Mouse (Mus musculus): ENCODE data around the gene Col16a1. TPM values are rescaled to one million over a fixed set of nuclear protein-coding genes. Genes with fewer than 3 reads are reported as not detected.

The Col16a1 gene
- polyA plus RNA-seq, 1 experiment from 2014 or later: 36.5 TPM

GRCm38 (mm10) chr4:130109666-130110065 lies 62.0 kb downstream of the Col16a1 start:
- 90% methylated on average over 9 of the region's 9 CpGs for WGBS
- ATAC-seq (replicated peaks; ENCODE audit: insufficient number of reproducible peaks, insufficient read depth, low FRiP score, low read depth): no peak
- H3K4me1 ChIP-seq (replicated peaks): peaks cover 15% of the 10 kb centered on the region
- no peak overlapping the region for H3K4me3 ChIP-seq
- no peaks in the 10 kb centered on the region for H3K9me3 ChIP-seq (replicated peaks)
- no peaks in the 10 kb centered on the region for H3K36me3 ChIP-seq
- no peak overlapping the region for H3K9ac ChIP-seq
- no peak overlapping the region for H3K27ac ChIP-seq
- H3K27me3 ChIP-seq: no peaks in the 10 kb centered on the region
- H3K4me2 ChIP-seq: no peak overlapping the region

- Histone ChIP-seq H3K9me3 (replicated peaks) (no peaks in the 10 kb centered on the region), H3K4me1 (replicated peaks) (peaks cover 15% of the 10 kb centered on the region), H3K4me2 (no peak overlapping the region), H3K9ac (no peak overlapping the region), H3K4me3 (no peak overlapping the region), H3K36me3 (no peaks in the 10 kb centered on the region; the same call in 1 of the 2 replicates), H3K27ac (no peak overlapping the region), H3K27me3 (no peaks in the 10 kb centered on the region)
- 86% methylated on average over 7 of the region's 7 CpGs for WGBS
- no peak for ATAC-seq (replicated peaks; ENCODE audit: insufficient number of reproducible peaks, insufficient read depth, low FRiP score, low read depth)
Observed at GRCm38 (mm10) chr4:130110091-130110490, 62.5 kb downstream of the Col16a1 start.

- 75% methylated on average over 7 of the region's 7 CpGs for WGBS
- H3K4me1 ChIP-seq (replicated peaks): peaks cover 12% of the 10 kb centered on the region
- no peak overlapping the region for H3K9ac ChIP-seq
- no peak overlapping the region for H3K4me3 ChIP-seq
- no peaks in the 10 kb centered on the region; the same call in 1 of the 2 replicates for H3K36me3 ChIP-seq
- H3K27me3 ChIP-seq: no peaks in the 10 kb centered on the region
- H3K9me3 ChIP-seq (replicated peaks): no peaks in the 10 kb centered on the region
- H3K4me2 ChIP-seq: no peak overlapping the region
- no peak for ATAC-seq (replicated peaks; ENCODE audit: insufficient number of reproducible peaks, insufficient read depth, low FRiP score, low read depth)
- no peak overlapping the region for H3K27ac ChIP-seq
Observed at GRCm38 (mm10) chr4:130112299-130112698, 64.7 kb downstream of the Col16a1 start.

GRCm38 (mm10) chr4:130112732-130113131 lies 65.1 kb downstream of the Col16a1 start:
- Histone ChIP-seq H3K9ac (no peak overlapping the region), H3K4me1 (replicated peaks) (peaks cover 12% of the 10 kb centered on the region), H3K36me3 (peaks cover 3% of the 10 kb centered on the region; the same call in 1 of the 2 replicates), H3K27ac (no peak overlapping the region), H3K4me3 (no peak overlapping the region), H3K4me2 (no peak overlapping the region), H3K9me3 (replicated peaks) (no peaks in the 10 kb centered on the region), H3K27me3 (no peaks in the 10 kb centered on the region)
- WGBS: 92% methylated on average over 1 of the region's 1 CpGs
- no peak for ATAC-seq (replicated peaks; ENCODE audit: insufficient number of reproducible peaks, insufficient read depth, low FRiP score, low read depth)

- no peak overlapping the region for H3K9ac ChIP-seq
- no peak overlapping the region for H3K4me3 ChIP-seq
- no peak for ATAC-seq (replicated peaks; ENCODE audit: insufficient number of reproducible peaks, insufficient read depth, low FRiP score, low read depth)
- peaks cover 41% of the 10 kb centered on the region for H3K36me3 ChIP-seq
- no peaks in the 10 kb centered on the region for H3K27me3 ChIP-seq
- no peaks in the 10 kb centered on the region for H3K9me3 ChIP-seq (replicated peaks)
- peaks cover 6% of the 10 kb centered on the region; the same call in 1 of the 2 replicates for H3K4me1 ChIP-seq (replicated peaks)
- no peak overlapping the region for H3K4me2 ChIP-seq
- H3K27ac ChIP-seq: no peak overlapping the region
- WGBS: 46% methylated on average over 4 of the region's 4 CpGs
Observed at GRCm38 (mm10) chr4:130120752-130121151, 73.1 kb downstream of the Col16a1 start.

GRCm38 (mm10) chr4:130121560-130121959 lies 73.9 kb downstream of the Col16a1 start:
- Histone ChIP-seq H3K4me1 (replicated peaks) (peaks cover 6% of the 10 kb centered on the region; the same call in 1 of the 2 replicates), H3K27ac (no peak overlapping the region), H3K36me3 (peaks cover 48% of the 10 kb centered on the region), H3K4me2 (no peak overlapping the region), H3K9me3 (replicated peaks) (no peaks in the 10 kb centered on the region), H3K9ac (no peak overlapping the region), H3K27me3 (no peaks in the 10 kb centered on the region), H3K4me3 (no peak overlapping the region)
- WGBS: 75% methylated on average over 8 of the region's 8 CpGs
- no peak for ATAC-seq (replicated peaks; ENCODE audit: insufficient number of reproducible peaks, insufficient read depth, low FRiP score, low read depth)

GRCm38 (mm10) chr4:130123020-130123419 lies 75.4 kb downstream of the Col16a1 start:
- no peak overlapping the region for H3K4me3 ChIP-seq
- H3K27ac ChIP-seq: no peak overlapping the region
- no peak for ATAC-seq (replicated peaks; ENCODE audit: insufficient number of reproducible peaks, insufficient read depth, low FRiP score, low read depth)
- WGBS: 86% methylated on average over 5 of the region's 5 CpGs
- H3K9ac ChIP-seq: no peak overlapping the region
- no peaks in the 10 kb centered on the region for H3K9me3 ChIP-seq (replicated peaks)
- peaks cover 56% of the 10 kb centered on the region for H3K36me3 ChIP-seq
- H3K27me3 ChIP-seq: no peaks in the 10 kb centered on the region
- H3K4me1 ChIP-seq (replicated peaks): peaks cover 6% of the 10 kb centered on the region; the same call in 1 of the 2 replicates
- no peak overlapping the region for H3K4me2 ChIP-seq

GRCm38 (mm10) chr4:130124110-130124509 lies 76.5 kb downstream of the Col16a1 start:
- Histone ChIP-seq H3K27ac (no peak overlapping the region), H3K27me3 (no peaks in the 10 kb centered on the region), H3K4me1 (replicated peaks) (peaks cover 6% of the 10 kb centered on the region; the same call in 1 of the 2 replicates), H3K9me3 (replicated peaks) (no peaks in the 10 kb centered on the region), H3K36me3 (peaks cover 55% of the 10 kb centered on the region), H3K9ac (no peak overlapping the region), H3K4me2 (no peak overlapping the region), H3K4me3 (no peak overlapping the region)
- no peak for ATAC-seq (replicated peaks; ENCODE audit: insufficient number of reproducible peaks, insufficient read depth, low FRiP score, low read depth)
- WGBS: 91% methylated on average over 4 of the region's 4 CpGs

- H3K36me3 ChIP-seq: peaks cover 55% of the 10 kb centered on the region
- H3K4me1 ChIP-seq (replicated peaks): peaks cover 9% of the 10 kb centered on the region; the same call in 1 of the 2 replicates
- H3K4me2 ChIP-seq: no peak overlapping the region
- no peak overlapping the region for H3K9ac ChIP-seq
- no peaks in the 10 kb centered on the region for H3K27me3 ChIP-seq
- H3K9me3 ChIP-seq (replicated peaks): no peaks in the 10 kb centered on the region
- no peak overlapping the region for H3K4me3 ChIP-seq
- H3K27ac ChIP-seq: no peak overlapping the region
- 80% methylated on average over 6 of the region's 6 CpGs for WGBS
- no peak for ATAC-seq (replicated peaks; ENCODE audit: insufficient number of reproducible peaks, insufficient read depth, low FRiP score, low read depth)
Observed at GRCm38 (mm10) chr4:130125164-130125563, 77.5 kb downstream of the Col16a1 start.

- no peak for ATAC-seq (replicated peaks; ENCODE audit: insufficient number of reproducible peaks, insufficient read depth, low FRiP score, low read depth)
- WGBS: 64% methylated on average over 5 of the region's 5 CpGs
- H3K27me3 ChIP-seq: no peaks in the 10 kb centered on the region
- H3K36me3 ChIP-seq: peaks cover 55% of the 10 kb centered on the region
- H3K9ac ChIP-seq: no peak overlapping the region
- H3K27ac ChIP-seq: no peak overlapping the region
- H3K4me1 ChIP-seq (replicated peaks): 0 out of 2 replicates have a peak, but pooled peaks cover 5% of the 10 kb centered on the region
- no peak overlapping the region for H3K4me3 ChIP-seq
- H3K9me3 ChIP-seq (replicated peaks): no peaks in the 10 kb centered on the region
- no peak overlapping the region for H3K4me2 ChIP-seq
Observed at GRCm38 (mm10) chr4:130125935-130126334, 78.3 kb downstream of the Col16a1 start.

GRCm38 (mm10) chr4:130128907-130129306 lies 81.3 kb downstream of the Col16a1 start:
- Histone ChIP-seq H3K4me1 (replicated peaks) (peaks cover 5% of the 10 kb centered on the region; the same call in 1 of the 2 replicates), H3K4me2 (no peak overlapping the region), H3K9me3 (replicated peaks) (no peaks in the 10 kb centered on the region), H3K36me3 (peaks cover 39% of the 10 kb centered on the region), H3K27ac (no peak overlapping the region), H3K4me3 (no peak overlapping the region), H3K9ac (no peak overlapping the region), H3K27me3 (no peaks in the 10 kb centered on the region)
- ATAC-seq (replicated peaks; ENCODE audit: insufficient number of reproducible peaks, insufficient read depth, low FRiP score, low read depth): no peak
- WGBS: 70% methylated on average over 5 of the region's 5 CpGs

- Histone ChIP-seq H3K4me3 (no peak overlapping the region), H3K9me3 (replicated peaks) (no peaks in the 10 kb centered on the region), H3K36me3 (peaks cover 28% of the 10 kb centered on the region), H3K27ac (no peak overlapping the region), H3K4me1 (replicated peaks) (peaks cover 5% of the 10 kb centered on the region; the same call in 1 of the 2 replicates), H3K4me2 (no peak overlapping the region), H3K27me3 (no peaks in the 10 kb centered on the region), H3K9ac (no peak overlapping the region)
- WGBS: 85% methylated on average over 10 of the region's 10 CpGs
- no peak for ATAC-seq (replicated peaks; ENCODE audit: insufficient number of reproducible peaks, insufficient read depth, low FRiP score, low read depth)
Observed at GRCm38 (mm10) chr4:130130082-130130481, 82.4 kb downstream of the Col16a1 start.

Measured in heart, embryonic 15.5 days (tissue).